Mouse (Mus musculus): ENCODE data around the gene Kmt2e. TPM values are rescaled to one million over a fixed set of nuclear protein-coding genes. Genes with fewer than 3 reads are reported as not detected.

The Kmt2e gene
- total and polyA plus RNA-seq, 3 experiments = 16.2 to 75.6 (median 29.3) TPM

DNA sequence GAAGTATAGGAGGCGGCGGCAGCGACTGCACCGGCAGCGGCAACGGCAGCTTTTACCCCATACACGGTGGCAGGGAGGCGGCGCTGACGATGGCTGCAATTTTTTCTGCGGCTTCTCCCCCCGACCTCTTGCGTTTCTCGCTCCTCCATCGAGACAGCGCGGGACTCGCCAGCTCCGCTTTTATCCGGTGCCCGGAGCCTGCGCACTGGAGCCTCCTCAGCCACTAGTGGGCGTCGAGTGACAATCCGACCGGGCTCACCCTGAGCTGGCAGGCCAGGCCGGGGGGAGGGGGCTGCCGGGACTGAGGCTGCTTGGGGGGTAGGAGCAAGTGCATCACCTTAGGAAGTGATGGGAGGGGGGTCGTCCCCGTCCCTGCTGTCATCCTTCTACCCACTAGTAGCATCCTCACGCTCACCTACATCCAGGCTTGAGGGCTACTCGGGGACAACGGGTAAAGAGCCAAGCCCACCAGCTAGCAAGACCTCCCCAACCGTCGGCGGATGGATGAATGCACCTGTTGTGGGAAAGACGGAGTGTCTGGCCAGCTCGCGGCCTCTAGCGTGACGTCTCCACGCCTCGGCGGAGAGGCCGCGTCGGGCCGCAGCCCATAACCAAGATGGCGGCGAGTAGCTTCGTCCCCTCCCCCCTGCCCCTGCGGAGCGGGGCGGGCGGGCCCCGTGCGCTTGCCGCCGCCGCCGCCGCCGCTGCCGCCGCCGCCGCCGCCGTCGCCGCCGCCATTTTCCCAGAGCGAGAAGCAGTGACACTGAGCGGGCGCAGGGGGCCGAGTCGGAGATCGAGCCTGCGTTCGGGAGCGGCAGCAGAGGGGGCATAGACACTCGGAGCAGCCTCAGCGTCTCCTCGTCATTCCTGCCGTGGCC, at the start of gene Kmt2e (continued):
- TF ChIP-seq MAX (IDR thresholded peaks at IDR 0.05; ENCODE audit: low read length) (peak; percentile 69), ZKSCAN1 (IDR thresholded peaks at IDR 0.05; ENCODE audit: low read depth, low read length) (no peak)

DNA sequence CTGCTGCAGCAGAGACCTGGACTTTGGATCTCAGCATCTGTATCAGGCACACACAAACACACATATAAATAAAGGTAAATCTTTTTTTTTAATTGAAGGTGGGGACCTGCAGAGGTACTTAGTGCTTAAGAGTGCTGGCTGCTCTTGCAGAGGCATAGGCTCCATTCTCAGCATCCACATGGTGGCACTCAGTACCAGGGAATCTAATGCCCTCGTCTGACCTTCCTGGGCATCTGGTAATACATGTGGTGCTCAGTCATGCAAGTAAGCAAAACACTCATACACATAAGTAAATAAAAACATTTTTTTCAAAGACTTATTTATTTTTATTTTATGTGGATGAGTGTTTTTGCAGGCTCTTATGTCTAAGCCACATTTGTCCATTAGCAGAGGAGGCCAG, 49.1 kb upstream of the Kmt2e start:
- no peak for DNase-seq (ENCODE audit: low read depth, low spot score)
- H3K9me3 ChIP-seq (replicated peaks; ENCODE audit: insufficient read depth, low read length) = no peaks in the 10 kb centered on the region
- no peak overlapping the region for H3K9ac ChIP-seq (ENCODE audit: control insufficient read depth, low read depth, low read length, poor library complexity, severe bottlenecking)
- H3K27me3 ChIP-seq (ENCODE audit: control insufficient read depth in 1 of 2, insufficient read depth in 2 of 2, low read length in 2 of 2) = no peaks in the 10 kb centered on the region; a peak in 1 of 4 replicates
- H3K4me3 ChIP-seq (ENCODE audit: control insufficient read depth in 1 of 2, insufficient read depth in 1 of 2, low read depth in 2 of 2, low read length in 2 of 2) = no peak overlapping the region
- H3K4me1 ChIP-seq (ENCODE audit: control insufficient read depth in 1 of 2, insufficient read depth in 2 of 2, low read length in 2 of 2) = peaks cover 0 to 8% of the 10 kb centered on the region in 2 experiments; a peak in 1 of 4 replicates
- TF ChIP-seq CTCF (IDR thresholded peaks at IDR 0.05 in 2 of 3, conservative IDR thresholded peaks at IDR 0.05 in 1 of 3; ENCODE audit: control insufficient read depth in 1 of 3, insufficient read depth in 1 of 3, low read depth in 2 of 3, low read length in 3 of 3, poor library complexity in 1 of 3, severe bottlenecking in 1 of 3) (peak in 2 of 3 experiments; percentile 33; a peak in 3 of 6 replicates), SMC3 (IDR thresholded peaks at IDR 0.05; ENCODE audit: low read depth, low read length) (0 out of 2 replicates have a peak, but pooled peaks have one; percentile 16), JUND (IDR thresholded peaks at IDR 0.05; ENCODE audit: low read depth, low read length) (no peak), MAFK (IDR thresholded peaks at IDR 0.05; ENCODE audit: borderline replicate concordance, low read depth, low read length) (no peak), MYC (IDR thresholded peaks at IDR 0.05; ENCODE audit: low read depth, low read length) (no peak), CHD1 (IDR thresholded peaks at IDR 0.05; ENCODE audit: low read depth, low read length) (no peak), USF2 (IDR thresholded peaks at IDR 0.05; ENCODE audit: borderline replicate concordance in 1 of 2, insufficient read depth in 1 of 2, low read depth in 1 of 2, low read length in 2 of 2) (no peak), ELF1 (IDR thresholded peaks at IDR 0.05; ENCODE audit: low read depth, low read length) (no peak), MXI1 (IDR thresholded peaks at IDR 0.05; ENCODE audit: low read depth, low read length) (no peak), GABPA (IDR thresholded peaks at IDR 0.05; ENCODE audit: low read depth, low read length) (no peak), ZKSCAN1 (IDR thresholded peaks at IDR 0.05; ENCODE audit: low read depth, low read length) (no peak), RCOR1 (IDR thresholded peaks at IDR 0.05; ENCODE audit: low read depth, low read length) (no peak), BHLHE40 (IDR thresholded peaks at IDR 0.05; ENCODE audit: borderline replicate concordance, low read depth, low read length) (no peak), RAD21 (IDR thresholded peaks at IDR 0.05; ENCODE audit: low read depth, low read length) (peak; percentile 52), MAX (IDR thresholded peaks at IDR 0.05; ENCODE audit: low read length) (no peak), ZNF384 (IDR thresholded peaks at IDR 0.05; ENCODE audit: low read depth, low read length) (no peak), SIN3A (IDR thresholded peaks at IDR 0.05; ENCODE audit: low read length) (no peak), TBP (IDR thresholded peaks at IDR 0.05; ENCODE audit: low read depth, low read length) (no peak), MYB (IDR thresholded peaks at IDR 0.05; ENCODE audit: low read depth, low read length) (no peak), ZC3H11A (IDR thresholded peaks at IDR 0.05; ENCODE audit: low read depth, low read length) (no peak), POLR2AphosphoS5 (IDR thresholded peaks at IDR 0.05; ENCODE audit: borderline replicate concordance, low read depth, low read length) (no peak), TAL1 (IDR thresholded peaks at IDR 0.05; ENCODE audit: low read length) (no peak), GATA1 (IDR thresholded peaks at IDR 0.05; ENCODE audit: low read depth, low read length) (no peak), ZMIZ1 (IDR thresholded peaks at IDR 0.05; ENCODE audit: low read depth, low read length) (no peak)
- H3K36me3 ChIP-seq (ENCODE audit: control insufficient read depth in 1 of 2, insufficient read depth in 2 of 2, low read length in 2 of 2) = peaks cover 0 to 4% of the 10 kb centered on the region in 2 experiments; a peak in 2 of 4 replicates
- H3K27ac ChIP-seq (ENCODE audit: control insufficient read depth, low read depth, low read length) = no peak overlapping the region
- H3K79me2 ChIP-seq (ENCODE audit: control insufficient read depth, insufficient read depth, low read length, poor library complexity) = no peaks in the 10 kb centered on the region
